Mouse (Mus musculus) stomach, embryonic 16.5 days (tissue): ENCODE data around the gene Pld1. TPM values are rescaled to one million over a fixed set of nuclear protein-coding genes. Genes with fewer than 3 reads are reported as not detected.
"Not testable (repeated sequence)": the region's sequence is repeated elsewhere in the genome, so short reads cannot be mapped to it uniquely, and the experiment has no call there.

ENCODE experiments used
- ATAC-seq: fragments of 200-750 bp; cut with Nextera tagmentation; 2 replicates; pipeline ENCODE4 v1.8.0; 2017; ENCODE audit warnings: moderate number of reproducible peaks, moderate TSS enrichment; ENCODE audit not compliant: insufficient read depth, low FRiP score
- H3K27ac ChIP-seq: fragments of 300-500 bp; sonication (generic); 2 replicates; pipeline ENCODE4 v1.5.1; 2014; ENCODE audit warnings: low read length
- H3K27me3 ChIP-seq: fragments of 300-500 bp; sonication (generic); 2 replicates; pipeline ENCODE4 v1.6.1; 2014; ENCODE audit warnings: low read length, control low read depth, mixed read lengths; ENCODE audit not compliant: control insufficient read depth, insufficient read depth
- H3K36me3 ChIP-seq: fragments of 300-500 bp; sonication (generic); 2 replicates; pipeline ENCODE4 v1.6.1; 2014; ENCODE audit warnings: low read length; ENCODE audit not compliant: control insufficient read depth, insufficient read depth
- H3K4me1 ChIP-seq: fragments of 300-500 bp; sonication (generic); 2 replicates; pipeline ENCODE4 v1.6.1; 2014; ENCODE audit warnings: low read length, control low read depth, mixed read lengths; ENCODE audit not compliant: control insufficient read depth, insufficient read depth
- H3K4me2 ChIP-seq: fragments of 300-500 bp; sonication (generic); 2 replicates; pipeline ENCODE4 v1.6.1; 2014; ENCODE audit warnings: low read depth, low read length, mixed read lengths
- H3K4me3 ChIP-seq: fragments of 300-500 bp; sonication (generic); replicated peaks from 2 replicates; pipeline ENCODE4 v1.5.1; 2014; ENCODE audit warnings: mild to moderate bottlenecking, low read length
- H3K9ac ChIP-seq: fragments of 300-500 bp; sonication (generic); 2 replicates; pipeline ENCODE4 v1.6.1; 2014; ENCODE audit warnings: low read length
- H3K9me3 ChIP-seq: fragments of 300-500 bp; sonication (generic); replicated peaks from 2 replicates; pipeline ENCODE4 v1.6.1; 2016; ENCODE audit warnings: low read length, control low read depth; ENCODE audit not compliant: control insufficient read depth
- WGBS: fragments of 180-500 bp; shearing (Covaris S2); extraction: QIAGEN DNeasy Blood & Tissue Kit; methylation state at CpG from one replicate; pipeline ENCODE4 v1.1.7; 2014; 5-methylcytosine and 5-hydroxymethylcytosine counted together
- polyA plus RNA-seq: library from polyadenylated mRNA; unstranded; fragments of >200 nt; fragmentation: Nextera tagmentation; extraction: Ambion mirVana; gene quantifications from 2 replicates; pipeline ENCODE4 v1.2.1, GENCODE M21; 2015

Gene Pld1
- polyA plus RNA-seq, 1 experiment from 2014 or later = 11.4 TPM

GRCm38 (mm10) chr3:27937144-27938110 is 1.1 kb upstream of the Pld1 start:
- Histone ChIP-seq H3K4me1 (peaks cover 3% of the 10 kb centered on the region; the same call in 1 of the 2 replicates), H3K27me3 (no peaks in the 10 kb centered on the region), H3K4me2 (peak overlapping the region; percentile 96), H3K36me3 (no peaks in the 10 kb centered on the region), H3K9ac (peak overlapping the region; percentile 87; the same call in 1 of the 2 replicates), H3K4me3 (no peak overlapping the region), H3K27ac (no peak overlapping the region), H3K9me3 (no peaks in the 10 kb centered on the region)
- WGBS = 75% methylated on average over 13 of the region's 13 CpGs
- no peak for ATAC-seq

DNA sequence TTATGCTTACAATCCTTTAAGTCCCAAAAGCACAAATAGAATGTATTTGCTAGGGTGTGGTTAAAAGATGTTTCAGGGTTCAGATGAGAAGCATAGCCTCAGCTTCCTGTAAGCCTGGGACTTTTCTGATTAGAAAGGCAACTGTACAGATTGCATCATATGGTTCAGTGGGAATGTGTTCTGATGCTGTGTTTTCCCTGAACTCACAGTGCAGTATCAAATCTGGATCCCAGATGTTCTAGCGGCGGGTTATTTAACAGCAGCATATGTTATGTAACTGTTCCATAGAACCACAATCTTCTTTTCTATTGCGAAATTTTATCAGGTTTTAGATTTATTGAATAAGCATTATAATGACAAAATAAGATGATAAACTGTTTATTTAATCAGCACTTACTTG is 3.1 kb downstream of the Pld1 start:
- Histone ChIP-seq H3K4me3 (no peak overlapping the region), H3K4me2 (no peak overlapping the region), H3K27ac (no peak overlapping the region), H3K9me3 (no peaks in the 10 kb centered on the region), H3K27me3 (no peaks in the 10 kb centered on the region), H3K9ac (no peak overlapping the region), H3K36me3 (no peaks in the 10 kb centered on the region), H3K4me1 (peaks cover 3% of the 10 kb centered on the region; the same call in 1 of the 2 replicates)
- 72% methylated on average over 3 of the region's 3 CpGs for whole genome bisulfite sequencing
- ATAC-seq = no peak

DNA sequence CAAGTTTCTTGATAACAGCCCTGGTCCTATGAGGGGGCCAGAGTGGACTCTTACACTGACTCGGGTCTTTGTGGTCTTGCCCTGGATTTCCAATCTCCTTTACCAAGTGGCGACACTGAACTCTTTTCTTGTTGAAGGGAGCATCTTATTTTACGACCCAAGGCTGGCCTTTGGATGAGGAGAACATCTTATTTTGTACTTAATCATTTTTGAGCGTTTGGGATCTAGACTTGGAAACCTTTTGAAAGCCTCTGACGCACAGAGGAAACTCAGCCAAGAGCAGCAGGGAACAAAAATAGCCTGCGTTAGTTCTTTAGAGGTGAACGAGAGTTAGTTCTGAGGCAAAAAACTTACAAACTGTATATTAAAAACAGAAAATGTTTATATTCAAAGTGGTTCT is 4.5 kb downstream of the Pld1 start:
- WGBS = 67% methylated on average over 7 of the region's 7 CpGs
- H3K27me3 ChIP-seq = no peaks in the 10 kb centered on the region
- H3K9me3 ChIP-seq = no peaks in the 10 kb centered on the region
- H3K36me3 ChIP-seq = no peaks in the 10 kb centered on the region
- 0 out of 2 replicates have a peak overlapping the region, but pooled peaks have one; percentile 9 for H3K27ac ChIP-seq
- no peak overlapping the region for H3K9ac ChIP-seq
- H3K4me3 ChIP-seq = no peak overlapping the region
- peaks cover 3% of the 10 kb centered on the region; the same call in 1 of the 2 replicates for H3K4me1 ChIP-seq
- no peak overlapping the region for H3K4me2 ChIP-seq
- ATAC-seq = no peak

- not testable (repeated sequence) for H3K4me3 ChIP-seq, ATAC-seq, H3K9me3 ChIP-seq, H3K4me1 ChIP-seq, H3K9ac ChIP-seq, H3K36me3 ChIP-seq, H3K4me2 ChIP-seq, H3K27me3 ChIP-seq, H3K27ac ChIP-seq
- WGBS = 81% methylated on average over 2 of the region's 2 CpGs
Measured at GRCm38 (mm10) chr3:27945397-27945796, 6.9 kb downstream of the Pld1 start.

- H3K27ac ChIP-seq = no peak overlapping the region
- H3K4me2 ChIP-seq = no peak overlapping the region
- no peaks in the 10 kb centered on the region for H3K27me3 ChIP-seq
- no peak for ATAC-seq
- H3K4me3 ChIP-seq = no peak overlapping the region
- H3K9ac ChIP-seq = no peak overlapping the region
- H3K36me3 ChIP-seq = no peaks in the 10 kb centered on the region
- no peaks in the 10 kb centered on the region for H3K4me1 ChIP-seq
- no peaks in the 10 kb centered on the region for H3K9me3 ChIP-seq
- WGBS = 80% methylated on average over 5 of the region's 5 CpGs
Measured at GRCm38 (mm10) chr3:27949175-27949872, 10.8 kb downstream of the Pld1 start.

GRCm38 (mm10) chr3:27949873-27950250 is 11.4 kb downstream of the Pld1 start:
- H3K4me1 ChIP-seq = no peaks in the 10 kb centered on the region
- H3K4me3 ChIP-seq = no peak overlapping the region
- no peak overlapping the region for H3K4me2 ChIP-seq
- no peaks in the 10 kb centered on the region for H3K27me3 ChIP-seq
- no peak overlapping the region for H3K27ac ChIP-seq
- H3K9me3 ChIP-seq = no peaks in the 10 kb centered on the region
- no peak for ATAC-seq
- H3K9ac ChIP-seq = no peak overlapping the region
- H3K36me3 ChIP-seq = no peaks in the 10 kb centered on the region
- 80% methylated on average over 6 of the region's 6 CpGs for WGBS

- no peak for ATAC-seq
- H3K4me1 ChIP-seq = no peaks in the 10 kb centered on the region
- no peaks in the 10 kb centered on the region for H3K36me3 ChIP-seq
- 91% methylated on average over 2 of the region's 2 CpGs for WGBS
- H3K27ac ChIP-seq = no peak overlapping the region
- H3K9me3 ChIP-seq = no peaks in the 10 kb centered on the region
- H3K4me2 ChIP-seq = no peak overlapping the region
- H3K9ac ChIP-seq = no peak overlapping the region
- no peaks in the 10 kb centered on the region for H3K27me3 ChIP-seq
- no peak overlapping the region for H3K4me3 ChIP-seq
Measured at GRCm38 (mm10) chr3:27950726-27951125, 12.2 kb downstream of the Pld1 start.

DNA sequence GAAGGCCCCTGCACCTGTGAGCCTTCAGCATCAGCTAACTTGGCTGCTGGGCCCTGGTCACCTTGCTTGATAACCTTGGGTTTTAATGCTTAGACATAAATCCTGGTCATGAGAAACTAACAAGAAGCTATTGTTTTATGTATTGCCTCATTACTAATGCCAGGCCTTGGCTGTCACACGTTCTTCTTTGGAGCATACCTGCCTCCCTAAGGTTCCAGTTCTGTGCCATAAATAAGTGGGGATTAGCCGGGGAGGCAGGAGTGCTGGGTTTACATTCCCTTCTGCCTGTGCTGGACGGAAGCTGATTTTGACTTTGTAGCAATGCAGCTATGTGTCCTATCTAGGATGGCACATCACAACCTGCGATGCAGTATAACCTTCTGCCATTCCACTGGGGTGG is 13.2 kb downstream of the Pld1 start:
- H3K36me3 ChIP-seq = no peaks in the 10 kb centered on the region
- H3K27ac ChIP-seq = no peak overlapping the region
- H3K9ac ChIP-seq = no peak overlapping the region
- H3K4me3 ChIP-seq = no peak overlapping the region
- H3K27me3 ChIP-seq = no peaks in the 10 kb centered on the region
- H3K9me3 ChIP-seq = no peaks in the 10 kb centered on the region
- no peaks in the 10 kb centered on the region for H3K4me1 ChIP-seq
- ATAC-seq = no peak
- no peak overlapping the region for H3K4me2 ChIP-seq
- 83% methylated on average over 4 of the region's 4 CpGs for WGBS

- WGBS = 73% methylated on average over 1 of the region's 1 CpGs
- Histone ChIP-seq H3K36me3 (no peaks in the 10 kb centered on the region), H3K4me1 (no peaks in the 10 kb centered on the region), H3K4me2 (no peak overlapping the region), H3K9ac (no peak overlapping the region), H3K9me3 (no peaks in the 10 kb centered on the region), H3K27ac (no peak overlapping the region), H3K4me3 (no peak overlapping the region), H3K27me3 (no peaks in the 10 kb centered on the region)
- no peak for ATAC-seq
Measured at GRCm38 (mm10) chr3:27956006-27956405, 17.5 kb downstream of the Pld1 start.
